Mouse (Mus musculus) spleen, embryonic (tissue): ENCODE measurements around the gene Cd2.

ENCODE experiments used
- CTCF ChIA-PET: fragments of 350-600 bp; sonication (Branson Sonifier 250); formaldehyde crosslinking; loops from one replicate; lab custom pipeline; 2022; lab: Charles Lee

Cd2 gene

DNA sequence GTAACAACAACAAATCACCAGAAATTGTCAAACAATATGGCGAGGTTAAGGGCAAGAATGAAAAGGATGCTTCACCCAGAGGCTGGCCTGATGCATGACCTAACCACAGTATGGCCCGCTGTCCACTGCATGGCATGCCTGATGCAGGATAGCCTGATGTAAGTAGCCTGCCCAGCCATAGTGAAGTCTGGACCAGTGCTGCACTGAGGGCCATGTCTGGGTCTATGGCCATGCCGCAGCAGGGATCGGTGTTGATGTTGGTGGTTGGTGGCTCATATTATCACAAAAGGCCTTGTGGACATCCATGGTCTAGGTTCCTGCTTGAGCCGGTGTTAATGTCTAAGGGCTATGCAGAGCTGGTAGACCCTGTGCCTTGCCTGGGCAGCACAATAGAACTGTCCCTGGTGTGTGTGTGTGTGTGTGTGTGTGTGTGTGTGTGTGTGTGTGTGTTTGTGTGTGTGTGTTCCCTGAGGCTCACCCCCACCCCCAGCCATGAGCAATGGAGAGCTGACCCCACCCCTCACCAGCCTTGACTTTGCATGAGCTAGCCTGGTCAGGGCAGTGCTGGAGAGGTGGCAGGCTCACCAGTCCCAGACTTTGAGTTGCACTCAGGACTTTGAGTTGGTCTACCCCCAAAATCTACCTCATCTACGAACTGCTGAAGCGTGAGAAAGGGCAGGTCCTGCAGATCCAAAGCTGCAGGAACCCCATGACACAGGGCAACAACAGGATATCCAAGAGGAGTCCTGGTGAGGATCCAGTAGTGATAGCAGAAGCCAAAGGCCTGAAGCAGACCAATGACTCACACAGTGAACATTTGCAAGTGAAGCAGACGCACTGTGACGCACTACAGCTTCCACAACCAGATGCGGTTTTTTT is 7.0 kb upstream of the Cd2 start:
- CTCF ChIA-PET = interaction anchor here (0.6 to 1.6 kb wide), 7 partner anchors 15 to 323 kb away, joined by 3 to 14 read pairs (median 4); no protein-coding TSS in a partner anchor

DNA sequence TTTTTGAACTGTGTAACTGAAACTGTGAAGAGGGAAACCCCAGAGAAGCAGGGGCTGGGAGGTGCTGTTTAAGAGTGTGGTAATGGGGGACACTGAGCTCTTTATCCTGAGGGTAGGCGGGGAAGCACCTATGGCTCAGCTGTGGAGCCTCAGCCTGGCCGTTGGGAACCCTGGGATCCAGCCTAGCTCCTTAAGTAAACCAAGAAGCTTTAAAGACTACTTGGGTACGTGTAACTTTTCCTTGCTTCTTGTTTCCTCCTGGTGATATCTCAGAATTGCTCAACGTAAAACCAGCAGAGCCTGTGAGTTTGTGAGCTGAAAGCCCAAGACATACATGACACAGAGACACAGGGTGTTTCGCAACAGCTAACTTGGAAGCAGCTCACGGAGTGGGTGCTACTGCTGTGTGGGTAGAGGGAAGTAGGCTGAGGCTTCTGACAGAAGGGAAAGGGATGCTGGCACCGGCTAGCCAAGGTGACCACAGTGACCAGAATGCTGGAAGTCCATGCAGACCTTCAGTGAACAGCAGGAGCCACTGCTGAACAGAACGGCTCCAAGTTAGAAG is 5.9 kb upstream of the Cd2 start:
- CTCF ChIA-PET = no interaction called here

DNA sequence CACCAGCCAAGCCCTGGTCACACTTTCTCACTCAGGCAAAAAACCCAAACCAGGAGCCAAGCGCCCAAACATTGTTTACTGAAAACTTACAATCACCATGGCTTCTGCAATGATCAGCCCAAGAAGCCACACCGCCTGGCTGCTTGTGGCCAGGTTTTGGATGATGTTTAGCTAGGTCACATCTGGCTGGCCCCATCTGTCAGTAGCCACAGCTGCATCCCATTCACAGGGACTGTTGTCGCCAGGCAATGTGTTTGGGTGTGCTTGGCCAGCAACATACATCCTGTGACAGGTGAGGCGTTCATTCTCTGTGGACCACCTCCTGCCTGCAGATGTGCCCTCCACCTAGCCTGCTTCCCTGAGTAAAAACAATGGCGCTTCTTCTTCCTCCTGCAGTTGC is 4.9 kb upstream of the Cd2 start:
- CTCF ChIA-PET = interaction anchor here (0.7 kb wide), 1 partner anchor 62 kb away, joined by 7 read pairs; no protein-coding TSS in a partner anchor

DNA sequence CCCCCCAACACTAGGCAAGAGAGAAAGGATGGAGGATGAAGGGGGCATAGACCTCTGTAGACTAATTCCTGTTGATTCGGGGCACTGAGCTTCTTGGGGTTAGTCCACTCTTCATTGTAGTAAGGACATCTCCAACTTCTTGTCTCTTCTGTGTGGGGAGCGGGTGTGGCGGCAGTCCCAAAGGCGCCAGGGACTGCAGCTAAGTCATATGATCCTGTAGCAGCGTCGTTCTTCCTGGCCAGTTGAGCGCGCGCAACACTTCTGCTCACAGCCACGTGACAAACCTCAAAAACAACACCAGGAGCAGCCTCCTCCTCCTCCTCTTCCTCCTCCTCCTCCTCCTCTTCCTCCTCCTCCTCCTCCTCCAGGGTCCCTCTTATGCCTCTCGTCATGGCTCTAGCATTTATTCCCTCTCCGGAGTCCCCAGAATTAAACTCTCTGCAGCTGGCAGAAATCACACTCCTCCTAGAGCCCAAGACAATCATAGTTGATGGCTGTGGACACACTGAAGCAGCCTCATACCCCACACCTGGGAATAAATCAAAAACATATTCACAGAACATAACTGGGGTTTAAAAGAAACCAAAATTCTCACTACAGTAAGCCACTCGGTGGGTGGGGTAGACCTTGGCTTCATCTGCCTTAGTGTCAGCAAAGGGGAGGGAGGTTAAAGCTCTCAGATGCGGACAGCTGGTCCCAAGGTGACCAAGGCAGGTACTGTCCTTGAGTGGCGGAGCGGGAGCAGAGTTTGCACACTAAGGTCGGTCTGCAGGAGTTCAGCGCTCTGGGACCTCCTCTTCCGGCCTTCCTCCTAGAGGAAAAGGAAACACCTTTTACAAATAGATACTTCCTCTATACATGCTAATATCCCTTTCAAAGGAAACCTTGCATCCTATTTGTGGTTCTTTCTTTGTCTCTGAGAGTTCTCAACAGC is 3.1 kb upstream of the Cd2 start:
- CTCF ChIA-PET = interaction anchor here (0.6 to 1.2 kb wide), 6 partner anchors 10 to 351 kb away, joined by 3 to 6 read pairs (median 4); no protein-coding TSS in a partner anchor

DNA sequence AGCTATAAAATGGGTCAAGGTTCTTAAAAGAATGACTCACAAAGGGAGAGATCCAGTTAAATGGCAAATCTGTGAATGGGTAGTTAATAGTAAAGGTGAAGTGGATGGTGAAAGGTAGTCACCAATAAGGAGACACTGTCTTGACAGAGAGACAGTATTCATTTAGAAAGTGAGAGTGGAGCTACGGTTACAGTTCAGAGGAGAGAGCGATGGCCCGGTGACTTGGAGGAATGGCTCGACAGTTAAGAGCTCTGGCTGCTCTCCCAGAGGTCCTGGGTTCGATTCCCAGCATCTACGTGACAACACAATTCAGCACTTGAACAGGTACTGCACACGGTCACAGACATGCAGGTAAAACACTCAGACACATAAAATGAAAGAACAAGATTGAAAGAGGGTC is 2.3 kb upstream of the Cd2 start:
- CTCF ChIA-PET = interaction anchor here (0.6 to 1.0 kb wide), 3 partner anchors 13 to 61 kb away, joined by 3 to 5 read pairs (median 3); no protein-coding TSS in a partner anchor

DNA sequence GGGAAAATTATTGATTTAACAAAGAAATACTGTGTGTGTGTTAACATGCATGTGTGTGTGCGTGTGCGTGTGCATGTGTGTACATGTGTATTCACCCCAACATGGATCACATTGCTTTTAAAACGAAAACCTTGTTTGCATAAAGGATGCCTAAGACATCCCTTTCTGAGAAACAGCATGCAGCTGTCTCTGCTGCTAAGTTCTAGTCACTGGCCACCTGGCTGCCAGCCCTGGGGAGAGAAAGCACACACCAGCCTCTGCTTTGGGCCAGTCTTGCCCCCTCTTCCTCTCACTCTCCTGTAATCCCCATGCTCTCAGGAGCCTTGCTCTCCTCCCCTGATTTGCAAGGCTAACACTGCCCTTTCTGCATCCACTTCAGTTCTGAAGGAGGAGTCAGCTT is 1.7 kb upstream of the Cd2 start:
- CTCF ChIA-PET = interaction anchor here (0.6 to 1.0 kb wide), 4 partner anchors 12 to 1460 kb away, joined by 3 to 4 read pairs (median 3); no protein-coding TSS in a partner anchor

DNA sequence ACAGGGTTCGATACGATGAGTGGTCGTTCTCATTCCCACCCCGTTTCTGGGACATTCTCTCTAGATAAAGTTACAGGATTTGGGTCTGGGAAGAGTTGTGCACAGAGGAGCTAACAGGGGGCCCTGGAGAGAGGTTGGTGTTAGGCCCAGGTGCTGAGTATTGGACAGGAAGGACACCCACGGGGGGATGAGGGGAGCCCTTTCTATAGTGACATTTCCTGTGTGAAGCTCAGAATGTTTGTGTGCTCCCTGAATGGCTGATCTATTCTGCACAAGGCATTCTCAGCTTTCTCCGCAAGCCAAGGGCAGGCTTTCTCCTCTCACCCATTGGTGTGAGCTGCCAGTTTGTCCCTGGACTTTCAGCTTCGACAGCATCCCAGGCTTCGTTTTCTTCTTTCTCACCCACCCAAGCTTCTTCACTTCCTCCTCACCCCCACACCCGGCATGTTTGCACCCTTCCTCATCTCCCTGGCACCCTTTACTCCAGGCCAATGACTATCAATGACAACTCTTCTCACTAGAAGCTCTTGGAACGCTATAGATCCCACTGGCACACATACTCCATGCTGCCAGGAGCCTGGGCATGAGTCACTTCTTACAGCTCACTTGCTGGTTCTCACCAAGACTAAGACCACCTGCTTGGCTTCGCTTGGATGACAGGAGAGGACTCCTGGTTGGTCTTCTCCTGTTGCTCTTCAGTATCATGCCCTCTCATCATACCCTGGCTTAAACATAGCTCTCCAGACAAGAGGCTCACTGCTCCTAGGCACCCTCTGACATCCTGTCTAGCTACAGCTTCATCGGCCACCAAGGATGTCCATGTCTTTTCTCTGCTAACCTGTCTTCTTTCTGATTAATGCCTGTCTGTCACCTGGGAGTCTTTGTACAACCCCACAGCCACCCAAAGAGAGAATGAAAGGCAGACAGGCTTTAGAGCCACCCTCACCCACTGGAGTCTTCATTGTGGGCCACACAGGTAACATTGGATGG is 1.1 kb downstream of the Cd2 start:
- CTCF ChIA-PET = interaction anchor here (0.6 to 0.9 kb wide), 2 partner anchors 79 to 514 kb away, joined by 3 read pairs; no protein-coding TSS in a partner anchor

DNA sequence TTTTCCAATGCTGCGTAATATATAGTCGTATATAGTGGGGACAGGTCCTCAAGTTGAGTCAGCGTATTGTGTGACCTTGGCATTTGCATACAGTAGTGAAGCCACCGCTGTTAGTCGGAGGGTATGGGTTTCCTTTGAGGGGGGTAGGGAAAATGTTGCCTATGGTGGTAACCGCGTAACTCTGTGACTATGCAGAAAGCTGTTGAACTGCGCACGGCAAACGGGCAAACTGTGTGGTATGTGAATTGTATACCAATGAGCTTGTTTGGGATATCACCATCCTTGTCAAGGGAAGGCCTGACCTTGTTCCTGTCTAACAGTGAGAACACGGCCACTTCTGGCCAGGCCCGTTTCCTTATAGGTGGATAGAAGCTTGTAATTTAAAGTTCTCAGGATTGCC is 1.9 kb downstream of the Cd2 start:
- CTCF ChIA-PET = interaction anchor here (0.9 kb wide), 1 partner anchor 78 kb away, joined by 3 read pairs; no protein-coding TSS in a partner anchor

DNA sequence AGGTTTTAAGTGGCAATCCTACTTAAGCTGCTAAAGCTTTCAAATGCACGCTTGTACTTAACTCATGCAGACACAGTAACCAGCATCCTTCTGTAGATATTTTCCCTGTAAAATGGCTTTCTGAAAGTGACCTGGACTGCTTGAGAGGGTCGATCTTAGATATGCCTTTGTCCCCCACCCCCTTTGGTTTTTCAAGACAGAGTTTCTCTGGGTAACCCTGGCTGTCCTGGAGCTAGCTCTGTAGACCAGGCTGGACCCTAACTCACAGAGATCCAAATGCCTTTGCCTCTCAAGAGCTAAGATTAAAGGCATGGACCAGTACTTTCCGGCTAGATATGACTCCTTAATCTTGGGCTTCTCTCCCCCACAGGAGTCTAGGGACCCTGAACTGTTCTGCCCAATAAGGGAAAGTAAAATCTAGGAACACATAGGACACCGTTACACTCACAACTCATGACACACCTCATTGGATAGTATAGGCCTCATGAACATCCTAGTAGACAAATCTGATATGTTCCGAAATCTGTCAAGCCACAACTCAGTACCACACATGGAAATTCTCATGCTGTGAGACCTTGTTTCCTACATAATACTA is 2.6 kb downstream of the Cd2 start:
- CTCF ChIA-PET = interaction anchor here (0.6 to 0.9 kb wide), 3 partner anchors 10 to 77 kb away, joined by 3 to 6 read pairs (median 3); no protein-coding TSS in a partner anchor

DNA sequence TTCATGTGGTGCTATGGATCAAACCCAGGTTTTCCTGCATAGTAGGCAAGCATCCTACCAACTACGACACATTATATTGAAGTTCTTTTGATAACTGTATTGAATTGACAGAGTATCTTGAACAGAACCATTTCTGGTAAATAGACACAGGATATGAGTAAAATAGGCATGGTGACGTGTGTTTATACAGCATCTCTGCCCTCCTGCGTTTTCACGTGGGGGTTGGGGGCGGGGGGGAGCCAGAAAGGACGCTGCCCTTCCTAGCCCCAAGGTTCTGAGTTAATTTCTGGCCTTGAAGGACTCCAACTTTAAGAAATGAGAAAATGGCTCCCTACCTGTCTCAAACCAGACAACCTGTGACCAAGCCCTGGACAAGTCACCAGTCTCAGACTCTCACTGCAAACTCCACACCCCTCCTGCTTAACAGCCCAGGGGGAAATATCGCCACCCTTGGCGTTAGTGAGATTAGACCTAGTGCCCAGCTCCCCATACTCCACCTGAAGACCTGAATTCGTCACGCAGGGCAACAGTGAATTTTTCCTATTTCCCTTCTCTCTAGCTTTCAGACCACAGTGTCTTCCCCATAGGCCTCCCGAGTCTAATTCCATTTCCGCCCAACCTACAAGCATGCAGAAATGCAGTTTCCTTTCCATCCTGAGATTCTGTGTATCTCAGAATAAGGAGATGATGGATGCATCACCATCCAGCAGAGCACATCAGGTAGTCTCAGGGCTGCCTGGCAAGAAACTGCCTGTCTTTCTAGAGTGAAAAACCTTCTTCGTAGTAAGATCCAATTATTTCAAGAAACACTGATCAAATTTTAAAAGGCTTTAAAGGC is 3.7 kb downstream of the Cd2 start:
- CTCF ChIA-PET = interaction anchor here (0.7 kb wide), 1 partner anchor 64 kb away, joined by 3 read pairs; no protein-coding TSS in a partner anchor

DNA sequence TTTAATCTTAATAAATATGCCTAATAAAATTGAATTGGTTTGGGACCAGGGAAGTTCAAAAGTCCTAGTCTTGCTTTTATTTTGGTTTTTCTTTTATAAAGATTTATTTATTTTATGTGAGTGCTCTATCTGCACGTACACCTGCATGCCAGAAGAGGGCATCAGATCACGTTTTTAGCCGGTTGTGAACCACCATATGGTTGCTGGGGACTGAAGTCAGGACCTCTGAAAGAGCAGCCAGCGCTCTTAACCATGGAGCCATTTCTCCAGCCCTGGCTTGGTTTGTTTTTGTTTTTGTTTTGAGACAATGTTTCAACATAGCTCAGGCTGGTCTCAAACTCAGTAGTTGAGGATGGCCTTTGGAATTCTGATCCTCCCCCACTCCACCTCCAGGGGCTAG is 4.3 kb downstream of the Cd2 start:
- CTCF ChIA-PET = no interaction called here

DNA sequence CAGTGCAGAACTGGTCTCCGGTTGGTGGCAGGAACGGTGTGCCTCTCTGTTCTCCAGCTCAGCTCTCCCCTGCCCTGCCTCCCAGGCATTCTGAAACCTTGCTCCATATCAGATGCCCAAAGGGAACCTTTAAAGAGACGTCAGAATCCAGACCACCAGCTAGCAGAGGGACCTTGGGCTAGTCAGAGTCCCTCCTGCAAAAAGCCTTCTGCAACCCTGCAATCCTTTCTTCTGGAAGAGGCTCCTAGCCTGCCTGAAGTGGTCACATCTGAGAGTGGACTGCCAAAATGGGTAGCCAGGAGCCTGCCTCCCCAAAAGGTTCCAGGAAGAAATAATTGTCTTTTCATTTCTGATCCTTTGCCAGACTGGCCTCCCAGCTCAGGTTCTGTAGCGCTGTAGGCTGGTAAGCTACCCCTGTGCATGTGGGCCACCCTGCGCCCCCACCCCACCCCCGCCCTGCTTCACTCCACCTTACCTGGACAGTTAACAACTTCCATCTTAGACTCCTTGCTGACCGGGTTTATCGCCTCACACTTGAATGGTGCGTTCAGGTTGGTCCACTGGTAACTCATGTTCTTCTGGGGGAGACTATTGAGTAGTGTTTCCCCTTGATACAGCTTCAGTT is 5.1 kb downstream of the Cd2 start:
- CTCF ChIA-PET = no interaction called here

DNA sequence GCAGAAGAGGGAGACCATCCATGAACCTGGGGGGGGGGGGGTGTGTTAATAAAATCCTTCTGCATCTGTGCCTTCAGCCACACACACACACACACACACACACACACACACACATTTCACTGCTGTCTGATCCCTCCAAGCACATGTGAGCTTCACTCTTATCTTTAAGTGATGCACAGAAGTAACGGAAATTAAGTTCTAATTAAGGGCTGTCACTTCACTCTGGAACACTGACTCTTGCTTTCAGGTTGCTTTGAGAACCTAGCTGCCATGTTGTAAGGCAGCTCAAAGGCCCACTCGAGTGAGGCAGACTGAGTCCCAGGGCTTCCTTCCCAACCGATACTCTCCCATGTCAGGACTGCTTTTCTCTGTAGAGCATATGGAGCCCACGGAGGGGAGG is 5.9 kb downstream of the Cd2 start:
- CTCF ChIA-PET = interaction anchor here (0.6 kb wide), 1 partner anchor 282 kb away, joined by 13 read pairs; no protein-coding TSS in a partner anchor

DNA sequence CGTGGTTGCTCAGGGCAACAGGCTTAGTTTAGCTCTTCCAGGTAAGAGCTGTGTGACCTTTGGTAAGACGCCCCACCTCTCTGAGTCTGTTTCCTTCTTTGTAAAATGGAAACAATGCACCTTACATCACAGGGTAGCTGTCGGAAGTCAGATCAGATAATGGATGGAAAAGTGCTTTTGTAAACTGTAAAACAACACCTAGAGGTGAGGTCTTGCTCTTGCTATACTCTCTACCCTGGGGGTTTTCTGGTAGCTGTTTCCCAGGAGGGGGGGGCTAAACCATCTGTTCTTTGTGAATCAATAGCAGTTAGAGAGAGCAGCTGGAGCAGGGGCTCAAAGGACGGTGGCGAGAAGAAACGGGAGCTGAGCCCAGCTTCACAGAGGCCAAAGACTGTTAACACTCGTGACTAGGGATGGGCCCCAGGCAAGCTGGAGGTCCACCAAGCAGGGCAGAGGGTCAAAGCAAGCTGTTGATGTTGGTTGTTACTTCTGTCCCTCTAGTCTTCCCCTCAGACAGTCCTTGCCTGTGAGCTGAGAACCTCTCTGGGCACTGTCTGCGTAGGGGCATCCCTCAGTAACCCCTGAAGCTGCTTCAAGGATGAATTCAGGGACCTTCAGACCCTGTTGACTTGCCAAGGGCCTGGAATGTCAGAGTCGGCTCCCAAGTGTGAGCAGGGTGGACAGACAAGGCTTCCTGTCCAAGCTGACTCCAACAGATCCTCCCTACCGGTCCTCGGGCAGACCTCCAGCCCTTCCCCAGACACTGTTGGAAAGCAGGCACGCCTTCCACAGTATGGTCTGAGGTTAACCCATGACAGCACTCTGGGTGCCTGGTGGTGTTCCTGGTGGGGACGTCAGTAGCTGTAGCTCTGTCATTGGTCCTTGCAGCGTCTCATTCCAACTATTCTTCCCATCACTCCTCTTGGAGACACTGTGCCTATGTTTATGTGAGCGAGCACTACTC is 7.1 kb downstream of the Cd2 start:
- CTCF ChIA-PET = interaction anchor here (0.6 to 0.7 kb wide), 3 partner anchors 14 to 83 kb away, joined by 3 to 4 read pairs (median 3); no protein-coding TSS in a partner anchor

DNA sequence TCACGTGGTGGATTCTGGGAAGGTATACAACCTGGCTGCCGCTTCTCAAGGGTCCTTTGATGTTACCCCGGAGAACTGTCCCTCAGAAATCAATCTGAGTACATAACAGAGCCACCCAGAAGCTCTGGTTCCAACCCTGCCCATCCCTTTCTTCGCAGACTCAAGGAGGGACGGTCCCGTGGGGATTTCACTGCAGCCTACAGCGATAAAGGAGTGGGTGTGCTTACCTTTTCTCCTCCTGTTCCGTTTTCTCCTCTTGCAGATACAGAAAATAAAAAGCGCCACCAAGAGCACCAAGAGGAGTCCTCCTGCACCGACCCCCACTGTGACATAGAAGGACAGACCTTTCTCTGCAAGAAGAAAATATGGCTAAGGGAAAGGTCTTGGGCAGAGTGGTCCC is 8.2 kb downstream of the Cd2 start:
- CTCF ChIA-PET = no interaction called here

DNA sequence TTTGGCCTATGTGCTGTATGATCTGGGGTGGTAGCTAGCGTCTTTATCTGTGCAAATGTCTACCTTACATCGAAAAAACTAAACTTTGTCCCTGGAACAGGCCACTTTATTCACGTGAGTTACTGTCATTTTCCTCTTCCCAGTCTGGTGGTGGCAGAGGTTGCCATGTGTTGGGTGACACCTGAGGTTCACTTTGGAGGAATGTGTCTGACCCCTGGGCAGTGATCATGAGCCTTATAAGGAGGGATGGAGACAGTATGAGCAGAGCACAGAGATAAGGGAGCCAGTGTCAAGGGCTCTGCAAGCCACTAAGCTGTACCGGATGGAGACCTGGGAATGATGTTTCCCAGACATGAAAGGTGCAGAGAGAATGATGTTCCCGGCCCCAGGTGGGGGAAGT is 9.3 kb downstream of the Cd2 start:
- CTCF ChIA-PET = interaction anchor here (0.5 kb wide), 1 partner anchor 10 kb away, joined by 29 read pairs; no protein-coding TSS in a partner anchor

DNA sequence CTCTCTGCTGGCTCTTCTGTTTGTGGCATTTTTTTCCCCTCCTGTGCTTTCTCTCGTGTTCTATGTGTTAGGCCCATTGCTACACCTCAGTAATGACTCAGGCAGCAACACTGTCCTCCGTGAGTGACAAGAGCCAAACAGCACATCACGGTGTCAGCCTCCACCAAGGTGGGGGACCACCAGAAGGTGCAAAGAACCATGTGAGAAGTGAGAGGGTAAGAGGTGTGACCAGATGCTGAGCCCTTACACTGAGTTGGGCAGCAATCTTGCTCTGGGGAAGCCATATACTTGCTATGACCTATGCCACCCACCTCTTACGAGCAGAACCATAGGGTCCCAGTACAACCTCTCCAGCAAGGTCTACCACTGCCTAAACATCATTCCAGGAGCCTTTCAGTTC is 9.9 kb downstream of the Cd2 start:
- CTCF ChIA-PET = interaction anchor here (0.5 to 1.5 kb wide), 2 partner anchors 10 to 12 kb away, joined by 3 to 29 read pairs; no protein-coding TSS in a partner anchor
